Mouse (Mus musculus): ENCODE measurements around the gene Endou. TPM values are rescaled to one million over a fixed set of nuclear protein-coding genes. Genes with fewer than 3 reads are reported as not detected.
"Not testable (repeated sequence)": the region's sequence is repeated elsewhere in the genome, so short reads cannot be mapped to it uniquely, and the experiment has no call there.

Endou gene
- polyA plus RNA-seq, 1 experiment, result 2.9 TPM

DNA sequence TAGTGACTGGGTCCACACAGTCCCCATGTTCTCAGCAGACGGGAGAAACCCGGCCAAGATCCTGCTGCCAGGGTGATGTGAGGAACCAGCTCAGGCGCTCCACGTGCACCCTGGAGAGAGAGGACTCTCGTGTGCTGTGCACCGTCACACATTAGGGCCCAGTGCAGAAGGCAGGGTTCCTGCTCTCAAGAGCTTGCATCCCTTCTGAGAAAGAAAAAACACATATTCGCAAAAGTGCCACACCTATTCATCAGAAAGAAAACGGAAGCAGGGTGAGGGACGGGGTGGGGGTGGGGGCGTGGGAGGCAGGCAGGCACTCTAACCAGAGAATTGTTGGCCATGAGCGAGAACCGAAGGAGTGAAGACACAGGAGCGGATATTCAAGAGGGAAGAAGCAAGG, 55.2 kb downstream of the Endou start:
- H3K4me1 ChIP-seq (ENCODE audit: control insufficient read depth, insufficient read depth, low read length), result no peaks in the 10 kb centered on the region; the same call in 1 of the 2 replicates
- H3K36me3 ChIP-seq (ENCODE audit: control insufficient read depth, insufficient read depth, low read length), result peaks cover 2% of the 10 kb centered on the region; the same call in 1 of the 2 replicates
- 84% methylated on average over 13 of the region's 13 CpGs for WGBS
- H3K27ac ChIP-seq (ENCODE audit: insufficient read depth, low read depth, low read length), result no peak overlapping the region
- H3K27me3 ChIP-seq (replicated peaks; ENCODE audit: control insufficient read depth, insufficient read depth, low read length), result no peaks in the 10 kb centered on the region
- no peak overlapping the region for H3K4me3 ChIP-seq (ENCODE audit: insufficient read depth, low read depth, low read length)
- TF ChIP-seq CTCF (conservative IDR thresholded peaks at IDR 0.05; ENCODE audit: insufficient read depth, insufficient read length, low read depth, low read length) (no peak), POLR2A (IDR thresholded peaks at IDR 0.05; ENCODE audit: low read depth, low read length) (no peak)
- DNase-seq, result no peak

DNA sequence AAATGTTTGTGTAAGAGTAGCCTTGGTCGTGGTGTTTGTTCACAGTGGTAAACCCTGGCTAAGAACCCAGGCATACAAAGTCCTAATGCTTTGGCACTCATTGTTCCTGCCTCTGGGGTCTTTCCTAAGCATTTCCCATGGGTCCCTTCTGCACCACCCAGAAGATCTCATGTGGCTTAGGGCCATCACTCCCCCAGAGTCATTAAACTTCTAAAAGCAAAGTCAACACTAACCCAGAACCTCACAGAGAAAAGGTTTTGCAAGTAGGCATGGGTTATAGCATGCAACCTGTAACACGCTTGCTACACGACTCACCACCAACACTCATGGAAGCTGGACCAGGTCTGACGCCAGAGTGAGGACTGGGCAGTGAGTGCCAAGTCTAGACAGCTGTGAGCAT, 56.7 kb downstream of the Endou start:
- peaks cover 2% of the 10 kb centered on the region; the same call in 1 of the 2 replicates for H3K36me3 ChIP-seq (ENCODE audit: control insufficient read depth, insufficient read depth, low read length)
- 93% methylated on average over 4 of the region's 4 CpGs for WGBS
- no peak for TF ChIP-seq CTCF (conservative IDR thresholded peaks at IDR 0.05; ENCODE audit: insufficient read depth, insufficient read length, low read depth, low read length)
- no peak for DNase-seq
- no peaks in the 10 kb centered on the region for H3K27me3 ChIP-seq (replicated peaks; ENCODE audit: control insufficient read depth, insufficient read depth, low read length)
- no peak overlapping the region for H3K4me3 ChIP-seq (ENCODE audit: insufficient read depth, low read depth, low read length)
- no peak overlapping the region for H3K27ac ChIP-seq (ENCODE audit: insufficient read depth, low read depth, low read length)
- H3K4me1 ChIP-seq (ENCODE audit: control insufficient read depth, insufficient read depth, low read length), result no peaks in the 10 kb centered on the region

DNA sequence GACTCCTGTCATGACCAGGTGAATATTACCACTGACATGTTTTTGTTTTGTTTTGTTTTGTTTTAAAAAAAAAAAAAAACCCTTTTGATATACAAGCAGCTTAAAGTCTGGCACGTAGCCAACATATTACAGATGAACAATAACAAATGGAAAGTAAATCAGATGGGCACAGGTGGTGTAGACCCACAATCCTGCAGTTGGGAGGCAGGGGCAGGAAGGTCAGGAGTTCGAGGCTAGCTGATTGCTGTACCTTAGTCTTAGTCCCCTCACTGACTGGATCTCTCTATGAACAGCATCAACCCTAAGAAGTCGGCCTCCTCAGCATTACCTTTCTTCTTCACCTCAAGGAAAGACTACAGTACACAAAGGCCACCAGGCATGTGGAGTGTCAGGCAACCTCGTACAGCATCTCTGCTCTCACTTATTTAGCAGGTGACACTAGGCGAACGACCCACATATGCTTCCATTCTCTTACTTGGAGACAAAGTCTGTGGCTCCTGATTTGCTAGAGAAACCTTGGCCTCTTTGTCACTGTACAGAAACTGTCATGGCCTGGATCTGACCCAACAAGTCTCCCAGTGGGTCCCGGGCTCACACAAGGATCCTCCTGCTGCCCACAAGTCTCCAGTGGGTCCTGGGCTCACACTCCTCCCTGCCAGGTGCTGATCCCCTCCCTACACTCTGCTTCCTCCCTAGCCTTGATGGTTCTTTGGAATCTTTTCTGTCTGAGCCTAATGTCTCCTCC, 57.7 kb downstream of the Endou start:
- Histone ChIP-seq H3K4me1 (ENCODE audit: control insufficient read depth, insufficient read depth, low read length) (no peaks in the 10 kb centered on the region), H3K27ac (ENCODE audit: insufficient read depth, low read depth, low read length) (no peak overlapping the region), H3K27me3 (replicated peaks; ENCODE audit: control insufficient read depth, insufficient read depth, low read length) (no peaks in the 10 kb centered on the region), H3K36me3 (ENCODE audit: control insufficient read depth, insufficient read depth, low read length) (peaks cover 2% of the 10 kb centered on the region; the same call in 1 of the 2 replicates), H3K4me3 (ENCODE audit: insufficient read depth, low read depth, low read length) (no peak overlapping the region)
- TF ChIP-seq CTCF (conservative IDR thresholded peaks at IDR 0.05; ENCODE audit: insufficient read depth, insufficient read length, low read depth, low read length) (no peak), POLR2A (IDR thresholded peaks at IDR 0.05; ENCODE audit: low read depth, low read length) (no peak)
- no peak for DNase-seq
- WGBS, result 83% methylated on average over 7 of the region's 7 CpGs

DNA sequence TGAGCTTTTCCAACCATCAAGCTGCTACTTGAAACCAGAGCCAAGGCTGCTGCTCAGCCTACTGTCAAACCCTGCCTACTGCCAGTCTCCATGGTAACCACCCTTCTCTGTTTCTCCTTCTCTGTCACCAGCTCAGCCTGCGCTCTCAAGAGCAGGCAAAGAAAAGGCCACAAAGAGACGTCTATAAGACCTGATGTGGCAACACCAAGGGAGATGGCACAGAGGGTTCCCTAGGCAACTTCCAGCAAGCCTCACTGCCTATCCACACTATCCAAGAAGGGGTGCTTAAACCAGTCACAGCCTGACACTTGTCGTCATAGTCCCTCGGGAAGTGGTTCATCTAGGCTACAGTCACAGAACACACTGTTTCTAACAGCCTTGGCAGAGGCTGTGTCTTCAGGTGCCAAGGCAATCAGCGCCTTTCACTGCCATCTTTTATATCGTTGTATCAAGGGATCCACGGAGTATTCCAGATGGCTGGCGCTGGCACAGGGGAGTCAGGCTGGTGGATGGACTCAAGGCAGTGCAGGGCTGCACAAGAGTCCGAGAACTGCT, 58.9 kb downstream of the Endou start:
- WGBS, result 84% methylated on average over 9 of the region's 9 CpGs
- no peak overlapping the region for H3K4me3 ChIP-seq (ENCODE audit: insufficient read depth, low read depth, low read length)
- no peak overlapping the region for H3K27ac ChIP-seq (ENCODE audit: insufficient read depth, low read depth, low read length)
- no peaks in the 10 kb centered on the region for H3K4me1 ChIP-seq (ENCODE audit: control insufficient read depth, insufficient read depth, low read length)
- no peaks in the 10 kb centered on the region for H3K27me3 ChIP-seq (replicated peaks; ENCODE audit: control insufficient read depth, insufficient read depth, low read length)
- DNase-seq, result no peak
- H3K36me3 ChIP-seq (ENCODE audit: control insufficient read depth, insufficient read depth, low read length), result peaks cover 2% of the 10 kb centered on the region; the same call in 1 of the 2 replicates
- TF ChIP-seq CTCF (conservative IDR thresholded peaks at IDR 0.05; ENCODE audit: insufficient read depth, insufficient read length, low read depth, low read length), result no peak
- TF ChIP-seq POLR2A (IDR thresholded peaks at IDR 0.05; ENCODE audit: low read depth, low read length), result no peak

DNA sequence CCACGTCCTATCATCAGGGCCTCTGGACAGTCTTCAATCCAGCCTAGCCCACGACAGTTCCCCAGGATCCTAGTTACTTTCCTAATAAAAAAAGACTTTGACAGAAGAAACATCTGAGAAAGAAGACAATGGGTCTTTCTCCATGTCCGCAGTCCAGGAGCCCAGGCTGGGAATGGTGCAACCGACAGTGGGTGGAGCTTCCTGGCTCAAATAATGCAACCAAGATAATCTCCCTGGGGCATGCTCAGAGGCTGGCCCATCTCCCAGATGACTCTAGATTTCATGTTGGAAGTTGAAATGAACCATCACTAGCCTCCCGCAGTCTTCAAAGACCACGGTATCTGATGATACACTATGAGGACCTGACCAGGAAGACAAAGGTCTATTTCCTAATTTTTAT, 60.6 kb downstream of the Endou start:
- DNase-seq, result no peak
- TF ChIP-seq CTCF (conservative IDR thresholded peaks at IDR 0.05; ENCODE audit: insufficient read depth, insufficient read length, low read depth, low read length) (no peak), POLR2A (IDR thresholded peaks at IDR 0.05; ENCODE audit: low read depth, low read length) (no peak)
- Histone ChIP-seq H3K4me3 (ENCODE audit: insufficient read depth, low read depth, low read length) (no peak overlapping the region), H3K27me3 (replicated peaks; ENCODE audit: control insufficient read depth, insufficient read depth, low read length) (no peaks in the 10 kb centered on the region), H3K4me1 (ENCODE audit: control insufficient read depth, insufficient read depth, low read length) (no peaks in the 10 kb centered on the region), H3K27ac (ENCODE audit: insufficient read depth, low read depth, low read length) (no peak overlapping the region), H3K36me3 (ENCODE audit: control insufficient read depth, insufficient read depth, low read length) (no peaks in the 10 kb centered on the region; the same call in 1 of the 2 replicates)
- 80% methylated on average over 6 of the region's 6 CpGs for WGBS

DNA sequence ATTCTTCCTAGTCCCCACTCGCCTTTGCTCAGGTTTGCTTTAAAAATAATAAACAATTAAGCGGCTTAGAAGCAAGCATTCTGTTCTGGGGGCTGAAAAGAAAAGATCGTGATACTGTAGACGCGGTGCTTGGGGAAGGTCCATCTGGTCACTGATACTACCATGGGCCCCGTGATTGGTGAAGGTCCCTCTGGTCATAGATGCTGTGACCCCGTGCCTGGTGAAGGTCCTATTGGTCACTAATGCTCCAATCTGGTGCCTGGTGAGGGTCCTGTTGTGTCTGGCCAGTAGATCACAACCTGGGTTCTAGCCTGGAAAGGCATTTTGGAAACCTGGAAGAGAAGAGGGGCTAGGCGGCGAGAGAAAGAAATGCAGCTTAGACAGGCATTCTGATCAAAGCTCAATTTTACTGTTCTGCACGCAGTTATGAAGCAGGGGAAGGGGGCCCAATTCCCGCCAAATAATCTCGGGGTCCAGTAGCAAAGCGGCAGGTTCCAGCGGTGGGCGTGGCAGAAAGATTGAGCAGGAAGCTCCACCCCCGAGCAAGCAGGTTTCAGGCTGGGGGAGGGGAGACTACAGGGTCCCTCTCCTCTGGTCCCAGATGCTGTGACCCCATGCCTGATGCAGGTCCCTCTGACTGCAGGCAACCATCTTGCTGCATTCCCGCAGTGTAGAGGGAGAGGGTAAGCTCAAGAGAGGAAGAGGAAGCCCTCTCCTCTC, 62.8 kb downstream of the Endou start:
- H3K27ac ChIP-seq (ENCODE audit: insufficient read depth, low read depth, low read length); H3K27me3 ChIP-seq (replicated peaks; ENCODE audit: control insufficient read depth, insufficient read depth, low read length); H3K4me3 ChIP-seq (ENCODE audit: insufficient read depth, low read depth, low read length); DNase-seq; H3K4me1 ChIP-seq (ENCODE audit: control insufficient read depth, insufficient read depth, low read length); H3K36me3 ChIP-seq (ENCODE audit: control insufficient read depth, insufficient read depth, low read length): not testable (repeated sequence)
- WGBS, result 82% methylated on average over 16 of the region's 17 CpGs

DNA sequence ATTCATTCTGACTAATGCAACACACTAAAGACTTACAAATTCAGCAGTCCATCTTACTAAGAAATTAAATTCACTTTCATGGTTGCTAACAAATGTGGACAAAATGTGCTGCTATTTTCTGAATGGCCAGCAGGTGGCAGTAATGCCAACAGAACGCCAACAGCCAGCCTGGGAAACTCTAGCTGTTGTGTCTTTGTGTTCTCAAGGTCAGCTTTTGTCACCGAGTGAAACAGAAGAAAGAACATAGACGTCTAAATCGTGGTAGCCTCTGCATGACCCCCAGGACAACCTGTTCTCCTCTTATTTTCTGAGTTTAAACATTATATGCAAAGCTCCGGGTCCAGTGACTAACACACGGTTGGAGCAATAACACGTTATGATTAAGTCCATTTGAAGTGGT, 63.7 kb downstream of the Endou start:
- Histone ChIP-seq H3K4me1 (ENCODE audit: control insufficient read depth, insufficient read depth, low read length) (no peaks in the 10 kb centered on the region), H3K27me3 (replicated peaks; ENCODE audit: control insufficient read depth, insufficient read depth, low read length) (no peaks in the 10 kb centered on the region), H3K27ac (ENCODE audit: insufficient read depth, low read depth, low read length) (peak overlapping the region; percentile 11; the same call in 1 of the 2 replicates), H3K36me3 (ENCODE audit: control insufficient read depth, insufficient read depth, low read length) (no peaks in the 10 kb centered on the region), H3K4me3 (ENCODE audit: insufficient read depth, low read depth, low read length) (no peak overlapping the region)
- DNase-seq, result peak; percentile 78
- TF ChIP-seq POLR2A (IDR thresholded peaks at IDR 0.05; ENCODE audit: low read depth, low read length) (no peak), CTCF (conservative IDR thresholded peaks at IDR 0.05; ENCODE audit: insufficient read depth, insufficient read length, low read depth, low read length) (peak; percentile 82)
- WGBS, result 9% methylated on average over 7 of the region's 7 CpGs

Data from kidney, adult 2 months (tissue).